Mouse (Mus musculus): ENCODE results near the gene Hmces. TPM values are rescaled to one million over a fixed set of nuclear protein-coding genes. Genes with fewer than 3 reads are reported as not detected.

Hmces gene
- polyA plus RNA-seq, 1 experiment, result 28.9 TPM

DNA sequence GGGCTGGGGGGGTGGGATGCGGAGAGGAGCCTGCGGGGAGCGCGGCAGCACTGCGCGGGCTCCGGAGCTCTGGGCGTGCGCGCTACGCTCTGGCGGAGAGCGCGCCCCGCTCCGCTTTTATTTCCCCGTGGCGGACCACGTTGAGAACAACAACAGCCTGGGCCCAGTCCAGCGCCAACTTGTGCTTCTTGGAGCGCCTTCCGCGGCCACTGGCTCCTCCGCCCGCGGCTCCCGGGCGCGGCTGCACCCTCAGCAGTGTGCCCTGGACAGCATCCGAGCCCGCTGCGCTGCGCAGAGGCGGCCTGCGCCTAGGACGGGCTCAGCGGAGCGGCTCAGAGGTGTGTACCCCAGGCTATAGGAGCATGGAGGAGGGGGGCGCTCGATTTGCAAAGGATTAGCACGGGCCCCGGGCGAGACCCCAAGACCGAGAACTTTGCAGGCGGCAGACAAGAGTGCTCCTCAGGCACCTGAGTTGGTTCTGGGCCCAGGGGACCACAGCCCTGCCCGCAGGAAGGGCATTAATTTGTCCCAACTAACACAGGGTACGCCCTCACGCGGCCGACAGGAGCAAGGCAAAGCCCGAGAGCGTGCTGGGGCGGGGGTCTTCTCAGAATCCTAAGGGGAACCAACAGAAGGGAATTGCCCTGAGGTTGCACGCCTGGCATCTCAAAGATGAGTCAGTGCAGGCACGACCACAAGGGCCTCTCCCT lies 68.0 kb downstream of the Hmces start, which contains the start of gene H1fx:
H1fx (minus strand) TSS at position 91 of the 710 bp plus-strand sequence.
- TF ChIP-seq GATA1 (IDR thresholded peaks at IDR 0.05; ENCODE audit: low read length), result no peak

GRCm38 (mm10) chr6:87982506-87982905 lies 68.8 kb downstream of the Hmces start:
- TF ChIP-seq GATA1 (IDR thresholded peaks at IDR 0.05; ENCODE audit: low read length), result no peak

Other genes starting within 250 kb of the Hmces start
- 13.9 and 15.1 TPM in 2 replicates for gene Aplf, start 241.7 kb upstream of the Hmces start, polyA plus RNA-seq (2012)
- gene Efcc1, start 183.1 kb upstream of the Hmces start, polyA plus RNA-seq (2012), result 0.02 TPM in 1 of 2 replicates, not detected in the other
- gene Gp9, start 135.9 kb upstream of the Hmces start, polyA plus RNA-seq (2012), result 0.50 and 0.90 TPM in 2 replicates
- 16.4 and 40.9 TPM in 2 replicates for gene Rab43, start 101.8 kb upstream of the Hmces start, polyA plus RNA-seq (2012)
- gene Gm45140, start 78.1 kb upstream of the Hmces start, polyA plus RNA-seq (2012), result 11.0 and 20.9 TPM in 2 replicates
- 39.8 and 51.1 TPM in 2 replicates for gene Isy1, start 75.1 kb upstream of the Hmces start, polyA plus RNA-seq (2012)
- 136 and 182 TPM in 2 replicates for gene Cnbp, start 62.8 kb upstream of the Hmces start, polyA plus RNA-seq (2012)
- gene Copg1, start 26.1 kb upstream of the Hmces start, polyA plus RNA-seq (2012), result 24.3 and 50.8 TPM in 2 replicates
- gene H1fx, start 67.7 kb downstream of the Hmces start, polyA plus RNA-seq (2012), result not detected in 2 replicates
- 99.5 and 147 TPM in 2 replicates for gene Rab7, start 131.3 kb downstream of the Hmces start, polyA plus RNA-seq (2012)
- 39.1 and 45.3 TPM in 2 replicates for gene Rpn1, start 170.5 kb downstream of the Hmces start, polyA plus RNA-seq (2012)

All from G1E-ER4 (cell line).